Mouse (Mus musculus): Measurements from ENCODE around the gene Cyp11a1.

The Cyp11a1 gene

GRCm38 (mm10) chr9:58003272-58003671 lies 2.9 kb upstream of the Cyp11a1 start:
- DNase-seq (ENCODE audit: extremely low read depth, insufficient read length, low spot score): no peak

GRCm38 (mm10) chr9:58008336-58009014 lies 2.3 kb downstream of the Cyp11a1 start:
- DNase-seq (ENCODE audit: extremely low read depth, insufficient read length, low spot score): no peak

DNA sequence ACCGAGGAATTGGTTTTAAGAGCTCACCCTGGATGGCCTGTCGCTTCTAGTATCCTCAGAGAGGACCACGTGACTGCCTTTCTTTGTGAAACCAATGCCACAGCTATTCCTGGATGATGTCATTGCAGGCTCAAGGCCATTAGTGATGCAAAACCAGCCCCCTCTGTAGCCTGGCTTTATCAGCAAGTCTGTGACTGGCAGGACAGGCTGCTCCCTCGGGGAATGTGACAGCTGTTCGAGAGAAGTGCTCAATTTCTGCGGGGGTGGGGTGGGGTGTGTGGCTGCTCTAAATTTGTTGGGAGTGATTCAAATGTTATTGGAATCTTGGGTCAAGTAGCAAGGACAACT lies 2.8 kb downstream of the Cyp11a1 start:
- DNase-seq (ENCODE audit: extremely low read depth, insufficient read length, low spot score): no peak

GRCm38 (mm10) chr9:58009588-58009987 lies 3.4 kb downstream of the Cyp11a1 start:
- DNase-seq (ENCODE audit: extremely low read depth, insufficient read length, low spot score): no peak

DNA sequence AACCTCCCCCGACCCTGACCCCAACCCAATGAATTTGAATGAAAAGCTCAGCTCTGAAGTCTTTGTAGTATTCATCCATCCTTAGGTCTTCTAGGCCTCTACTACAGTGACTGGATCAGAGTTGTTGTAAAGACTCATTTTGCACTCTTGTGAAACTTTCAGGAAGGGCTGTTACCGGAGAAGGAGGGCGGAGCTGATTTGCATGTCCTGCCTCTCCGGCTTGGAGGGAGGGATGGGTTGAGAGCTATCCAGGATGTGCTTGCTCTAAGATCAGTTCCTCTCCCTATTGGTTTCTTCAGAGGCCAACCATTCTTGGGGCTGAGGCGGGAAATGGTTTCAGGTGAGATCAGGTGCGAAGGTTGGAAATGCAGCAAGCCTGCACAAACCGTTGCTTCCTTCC lies 4.8 kb downstream of the Cyp11a1 start:
- DNase-seq (ENCODE audit: extremely low read depth, insufficient read length, low spot score): no peak

- no peak for DNase-seq (ENCODE audit: extremely low read depth, insufficient read length, low spot score)
Measured at GRCm38 (mm10) chr9:58011552-58011951, 5.3 kb downstream of the Cyp11a1 start.

DNA sequence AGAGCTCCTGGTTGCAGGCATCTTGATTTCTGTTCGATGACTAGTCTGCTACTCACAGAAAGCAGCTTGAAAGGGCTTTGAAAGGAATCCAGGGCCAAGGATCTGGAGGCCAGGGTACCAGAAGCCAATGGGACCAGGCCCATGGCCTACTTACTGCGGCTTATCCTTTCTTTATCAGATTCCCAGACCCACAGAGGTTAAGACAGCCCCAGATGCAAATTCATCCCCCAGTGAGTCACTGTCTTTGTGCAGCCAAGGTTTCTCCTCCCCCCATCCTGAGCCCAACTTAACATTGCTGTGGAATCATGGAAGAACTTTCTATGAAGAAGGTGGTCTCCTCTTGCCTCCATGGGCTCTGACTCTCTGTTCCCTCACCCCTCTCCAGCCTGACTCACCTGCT lies 6.3 kb downstream of the Cyp11a1 start:
- DNase-seq (ENCODE audit: extremely low read depth, insufficient read length, low spot score): no peak

- DNase-seq (ENCODE audit: extremely low read depth, insufficient read length, low spot score): no peak
Measured at GRCm38 (mm10) chr9:58012935-58013334, 6.7 kb downstream of the Cyp11a1 start.

DNA sequence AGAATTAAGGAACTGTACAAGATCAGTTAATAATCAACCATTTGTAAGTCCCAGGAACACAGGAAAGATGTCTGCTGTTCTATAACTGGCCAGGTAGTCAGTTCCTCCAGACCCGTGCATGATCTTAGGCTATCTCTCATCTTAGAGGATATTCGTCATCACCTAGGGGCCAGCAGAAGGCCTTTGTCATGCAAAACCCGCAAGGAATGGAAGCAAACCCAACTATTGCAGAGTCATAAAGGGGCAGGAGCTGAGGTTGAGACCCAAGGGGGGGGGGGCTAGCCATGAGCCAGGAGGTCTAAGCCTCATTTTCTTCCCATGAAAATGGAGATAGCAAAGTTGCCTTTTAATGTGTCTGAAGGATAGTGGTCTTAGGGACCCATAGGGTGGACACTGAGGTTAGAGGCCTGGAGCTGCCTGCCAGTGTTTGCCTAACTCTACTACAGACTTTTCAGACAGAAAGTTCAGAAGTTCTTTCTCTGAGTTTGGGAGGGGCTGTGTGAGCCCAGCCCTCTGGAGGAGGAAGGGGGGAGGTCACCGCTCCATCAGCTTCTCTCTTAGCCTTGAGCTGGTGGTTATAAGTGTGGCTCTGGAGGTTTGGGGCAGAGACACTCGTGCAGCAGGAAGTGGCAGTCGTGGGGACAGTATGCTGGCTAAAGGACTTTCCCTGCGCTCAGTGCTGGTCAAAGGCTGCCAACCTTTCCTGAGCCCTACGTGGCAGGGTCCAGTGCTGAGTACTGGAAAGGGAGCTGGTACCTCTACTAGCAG lies 8.4 kb downstream of the Cyp11a1 start:
- no peak for DNase-seq (ENCODE audit: extremely low read depth, insufficient read length, low spot score)

- DNase-seq (ENCODE audit: extremely low read depth, insufficient read length, low spot score): no peak
Measured at GRCm38 (mm10) chr9:58015856-58016255, 9.6 kb downstream of the Cyp11a1 start.

DNA sequence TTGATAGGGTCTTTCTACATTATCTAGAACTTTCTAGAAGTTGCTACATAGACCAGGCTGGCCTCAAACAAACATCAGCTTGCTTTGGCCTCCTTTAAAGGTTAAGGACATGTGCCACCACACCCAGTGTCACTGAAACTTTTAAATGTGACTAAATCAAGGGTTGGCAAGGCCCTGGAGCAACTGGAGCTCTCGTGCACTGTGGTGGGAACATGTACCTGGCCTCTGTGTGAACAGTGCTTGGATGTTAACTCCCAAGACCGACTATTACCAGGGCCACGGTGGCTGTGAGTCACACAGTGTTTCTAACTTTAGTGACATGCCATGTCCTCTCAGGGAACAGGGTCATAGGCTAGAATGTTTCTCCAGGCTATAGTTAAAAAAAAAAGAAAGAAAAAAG lies 10.8 kb downstream of the Cyp11a1 start:
- no peak for DNase-seq (ENCODE audit: extremely low read depth, insufficient read length, low spot score)

DNA sequence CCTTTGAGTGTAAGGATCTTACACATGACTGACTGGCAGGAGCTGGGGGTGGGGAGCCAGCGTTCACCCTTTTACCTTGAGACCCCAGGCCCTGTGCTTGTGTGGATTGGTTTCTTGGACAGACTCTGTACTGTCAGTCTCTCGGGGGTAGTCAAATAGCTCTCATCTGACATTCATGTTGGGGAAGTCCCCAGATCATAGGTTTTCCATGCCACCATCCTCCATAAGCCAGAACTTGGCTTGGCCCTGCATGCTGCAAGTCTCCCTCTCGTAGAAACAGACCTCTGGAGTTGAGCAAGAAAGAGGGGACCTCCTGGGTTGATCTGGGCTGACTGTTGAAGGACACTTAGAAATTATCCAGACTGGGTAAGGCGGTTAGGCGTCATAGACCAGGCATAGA lies 12.2 kb downstream of the Cyp11a1 start:
- DNase-seq (ENCODE audit: extremely low read depth, insufficient read length, low spot score): no peak

GRCm38 (mm10) chr9:58025995-58026394 lies 19.8 kb downstream of the Cyp11a1 start:
- DNase-seq (ENCODE audit: extremely low read depth, insufficient read length, low spot score): no peak

GRCm38 (mm10) chr9:58027426-58028180 lies 21.4 kb downstream of the Cyp11a1 start:
- DNase-seq (ENCODE audit: extremely low read depth, insufficient read length, low spot score): no peak

GRCm38 (mm10) chr9:58028841-58029240 lies 22.6 kb downstream of the Cyp11a1 start:
- no peak for DNase-seq (ENCODE audit: extremely low read depth, insufficient read length, low spot score)

- no peak for DNase-seq (ENCODE audit: extremely low read depth, insufficient read length, low spot score)
Measured at GRCm38 (mm10) chr9:58029635-58030034, 23.4 kb downstream of the Cyp11a1 start.

DNA sequence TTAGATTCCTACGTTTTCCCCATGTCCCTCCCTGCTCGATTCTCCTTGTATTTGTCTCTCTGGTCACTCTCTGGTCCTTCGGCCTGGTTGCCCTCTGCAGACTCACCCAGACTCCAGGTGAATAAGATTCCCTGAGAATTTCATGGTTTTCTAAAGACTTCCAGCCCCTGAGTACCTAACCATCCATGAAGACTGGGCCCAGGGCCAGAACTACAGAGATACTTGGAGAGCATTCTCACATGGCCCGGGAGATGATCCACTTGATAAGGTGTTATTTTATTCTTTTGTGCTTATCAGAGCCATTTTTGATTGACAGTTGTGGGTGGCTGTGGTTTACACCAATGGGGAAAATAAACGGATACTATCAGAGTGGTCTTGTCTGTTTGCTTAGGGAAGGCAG lies 25.7 kb downstream of the Cyp11a1 start:
- DNase-seq (ENCODE audit: extremely low read depth, insufficient read length, low spot score): no peak

DNA sequence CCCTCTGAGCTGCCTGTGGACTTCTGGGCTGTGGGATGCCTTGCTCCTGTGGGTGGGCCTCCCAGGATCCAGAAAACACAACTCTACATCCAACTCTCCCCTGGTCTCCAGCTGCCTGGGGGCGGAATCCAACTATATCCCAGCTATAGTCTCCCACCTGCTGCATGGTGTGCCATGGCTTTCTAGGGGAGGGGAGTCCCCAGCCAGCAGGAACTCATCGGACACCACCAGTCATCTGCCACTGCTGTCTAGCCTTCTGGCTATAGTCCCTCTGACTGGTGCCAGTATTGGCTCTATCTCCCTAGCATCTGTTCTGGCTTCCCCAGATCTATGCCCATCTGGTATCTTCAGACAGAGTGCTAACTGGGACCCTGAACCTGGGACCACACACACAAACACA lies 29.3 kb downstream of the Cyp11a1 start:
- DNase-seq (ENCODE audit: extremely low read depth, insufficient read length, low spot score): no peak

- no peak for DNase-seq (ENCODE audit: extremely low read depth, insufficient read length, low spot score)
Measured at GRCm38 (mm10) chr9:58035951-58036698, 29.9 kb downstream of the Cyp11a1 start.

DNA sequence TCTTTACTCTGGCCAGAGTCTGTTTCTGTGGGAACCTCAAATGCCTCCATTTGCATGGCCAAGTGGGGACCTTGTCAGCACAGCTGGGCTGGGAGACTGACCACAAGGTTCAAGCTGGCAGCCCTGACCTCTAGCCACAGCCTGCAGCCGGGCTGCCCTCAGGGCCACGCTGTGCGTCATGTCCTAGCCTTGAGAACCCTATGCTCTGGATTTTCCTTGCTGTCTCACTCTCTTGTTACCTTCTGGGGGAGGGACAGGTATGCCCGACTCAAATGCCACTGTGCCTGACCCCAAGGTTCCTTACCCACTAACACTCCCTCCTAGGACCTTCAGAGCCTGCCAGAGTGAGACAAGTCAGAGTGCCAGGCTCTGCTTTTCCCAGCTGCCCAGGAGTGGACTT lies 30.8 kb downstream of the Cyp11a1 start:
- no peak for DNase-seq (ENCODE audit: extremely low read depth, insufficient read length, low spot score)
